Mouse (Mus musculus) heart, embryonic 14.5 days (tissue): ENCODE data around the gene Myo3b. TPM values are rescaled to one million over a fixed set of nuclear protein-coding genes. Genes with fewer than 3 reads are reported as not detected.

ENCODE experiments used
- ATAC-seq: fragments of 200-750 bp; cut with Nextera tagmentation; 2 replicates; pipeline ENCODE4 v1.8.0; 2017; ENCODE audit warnings: low read depth, moderate TSS enrichment; ENCODE audit not compliant: insufficient number of reproducible peaks, insufficient read depth, low FRiP score
- H3K27ac ChIP-seq, 2 experiments: fragments of 200-500 bp in 1 of 2; fragments of 300-500 bp in 1 of 2; sonication (generic) in 1 of 2; replicated peaks in 1 of 2; 2 replicates each; pipeline ENCODE4 v1.5.1; 2012 to 2014; ENCODE audit warnings: low read depth in 2 of 2, low read length in 2 of 2, control low read depth in 1 of 2, mild to moderate bottlenecking in 1 of 2, mixed read lengths in 1 of 2; ENCODE audit not compliant: control insufficient read depth in 1 of 2, insufficient read depth in 1 of 2
- H3K27me3 ChIP-seq: fragments of 300-500 bp; sonication (generic); 2 replicates; pipeline ENCODE4 v1.6.1; 2014; ENCODE audit warnings: mild to moderate bottlenecking, low read length, control low read depth; ENCODE audit not compliant: control insufficient read depth, insufficient read depth
- H3K36me3 ChIP-seq: fragments of 300-500 bp; sonication (generic); 2 replicates; pipeline ENCODE4 v1.6.1; 2014; ENCODE audit warnings: mild to moderate bottlenecking, control low read depth, low read length, mixed read lengths; ENCODE audit not compliant: control insufficient read depth, insufficient read depth
- H3K4me1 ChIP-seq, 2 experiments: fragments of 200-500 bp in 1 of 2; fragments of 300-500 bp in 1 of 2; sonication (generic) in 1 of 2; 2 replicates each; pipeline ENCODE4 v1.6.1; 2012 to 2014; ENCODE audit warnings: low read length in 2 of 2, control low read depth in 1 of 2, mixed read lengths in 1 of 2; ENCODE audit not compliant: control insufficient read depth in 2 of 2, insufficient read depth in 2 of 2
- H3K4me2 ChIP-seq: fragments of 300-500 bp; sonication (generic); 2 replicates; pipeline ENCODE4 v1.6.1; 2014; ENCODE audit warnings: mild to moderate bottlenecking, low read length
- H3K4me3 ChIP-seq, 2 experiments: fragments of 200-500 bp in 1 of 2; fragments of 300-500 bp in 1 of 2; sonication (generic) in 1 of 2; 2 replicates each; pipeline ENCODE4 v1.5.1; 2012 to 2014; ENCODE audit warnings: low read length in 2 of 2, mild to moderate bottlenecking in 2 of 2, control low read depth in 1 of 2, low read depth in 1 of 2, moderate library complexity in 1 of 2; ENCODE audit not compliant: control insufficient read depth in 1 of 2, insufficient read depth in 1 of 2
- H3K9ac ChIP-seq: fragments of 300-500 bp; sonication (generic); 2 replicates; pipeline ENCODE4 v1.6.1; 2014; ENCODE audit warnings: mild to moderate bottlenecking, low read length
- H3K9me3 ChIP-seq: fragments of 300-500 bp; sonication (generic); 2 replicates; pipeline ENCODE4 v1.6.1; 2016; ENCODE audit warnings: low read length, control low read depth; ENCODE audit not compliant: control insufficient read depth
- WGBS: fragments of 180-500 bp; shearing (Covaris S2); extraction: QIAGEN DNeasy Blood & Tissue Kit; methylation state at CpG from one replicate; pipeline ENCODE4 v1.1.7; 2014; 5-methylcytosine and 5-hydroxymethylcytosine counted together
- polyA plus RNA-seq: library from polyadenylated mRNA; unstranded; fragments of >200 nt; fragmentation: Nextera tagmentation; extraction: Ambion mirVana; gene quantifications from 2 replicates; pipeline ENCODE4 v1.2.1, GENCODE M21; 2014

Myo3b gene
- polyA plus RNA-seq, 1 experiment from 2014 or later, result 0.43 TPM

DNA sequence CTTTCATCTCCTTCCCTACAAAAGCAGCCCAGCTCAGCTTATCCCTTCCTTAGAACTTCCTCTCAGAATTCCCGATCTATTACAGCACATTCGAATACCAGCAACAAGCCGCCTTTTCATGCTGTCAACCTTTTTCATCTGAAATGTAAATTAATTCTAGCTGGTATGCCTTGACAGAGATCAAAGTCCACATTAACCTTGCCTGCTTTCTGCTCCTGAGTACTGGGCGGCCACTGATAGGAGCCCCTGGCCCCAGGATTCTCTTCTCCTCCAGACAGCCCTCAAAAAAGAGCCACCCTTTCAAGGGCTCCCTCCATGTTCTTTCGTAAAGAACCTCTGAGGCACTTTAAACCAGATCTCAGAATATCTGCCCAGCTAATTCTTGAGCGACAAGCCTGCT is 278.9 kb downstream of the Myo3b start:
- H3K27me3 ChIP-seq, result no peaks in the 10 kb centered on the region
- H3K9me3 ChIP-seq, result no peaks in the 10 kb centered on the region
- H3K4me1 ChIP-seq, result peaks cover 28 to 37% of the 10 kb centered on the region in 2 experiments
- no peak for ATAC-seq
- H3K27ac ChIP-seq, result peak overlapping the region; percentile 30 to 31; a peak in 2 of 4 replicates
- H3K9ac ChIP-seq, result no peak overlapping the region
- H3K36me3 ChIP-seq, result no peaks in the 10 kb centered on the region
- H3K4me2 ChIP-seq, result peak overlapping the region; percentile 43; the same call in 1 of the 2 replicates
- no peak overlapping the region for H3K4me3 ChIP-seq
- WGBS, result 26% methylated on average over 6 of the region's 6 CpGs

DNA sequence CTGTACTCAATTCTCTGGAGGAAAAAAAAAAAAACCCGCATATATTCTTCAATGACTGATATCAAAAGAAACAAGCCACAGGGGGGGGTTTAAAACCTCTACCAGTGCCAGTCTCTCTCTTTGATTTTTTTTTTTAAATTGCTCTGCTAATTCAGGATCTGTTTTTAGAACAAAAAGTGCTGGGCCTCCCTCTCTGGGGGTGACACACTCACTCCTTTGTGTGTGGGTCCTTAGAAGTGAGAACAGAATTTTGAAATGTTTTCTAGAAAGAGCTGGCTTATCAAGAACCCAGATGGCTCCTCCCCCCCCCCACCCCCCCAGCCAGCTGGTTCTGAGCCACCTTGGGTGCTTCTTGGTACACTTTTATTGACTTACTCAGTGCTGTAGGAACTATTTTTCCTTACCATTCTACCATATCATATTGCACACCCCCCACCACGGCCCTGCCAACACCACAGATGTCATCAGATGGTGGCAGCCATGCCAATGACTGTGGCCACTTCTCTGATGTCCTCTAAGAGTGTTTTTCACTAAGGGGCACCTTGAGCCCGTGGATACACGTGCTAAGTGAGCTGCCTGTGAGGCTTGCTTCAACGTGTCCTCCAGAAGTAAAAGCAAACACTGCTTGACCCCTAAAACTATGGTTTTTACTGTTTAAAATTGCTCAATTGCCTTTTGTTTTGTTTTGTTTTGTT is 280.1 kb downstream of the Myo3b start:
- H3K36me3 ChIP-seq, result no peaks in the 10 kb centered on the region
- H3K4me3 ChIP-seq, result no peak overlapping the region
- peaks cover 28 to 37% of the 10 kb centered on the region in 2 experiments for H3K4me1 ChIP-seq
- H3K27ac ChIP-seq, result no peak overlapping the region
- no peak for ATAC-seq
- 39% methylated on average over 5 of the region's 5 CpGs for WGBS
- no peaks in the 10 kb centered on the region for H3K9me3 ChIP-seq
- no peak overlapping the region for H3K9ac ChIP-seq
- H3K27me3 ChIP-seq, result no peaks in the 10 kb centered on the region
- peak overlapping the region; percentile 43; the same call in 1 of the 2 replicates for H3K4me2 ChIP-seq

DNA sequence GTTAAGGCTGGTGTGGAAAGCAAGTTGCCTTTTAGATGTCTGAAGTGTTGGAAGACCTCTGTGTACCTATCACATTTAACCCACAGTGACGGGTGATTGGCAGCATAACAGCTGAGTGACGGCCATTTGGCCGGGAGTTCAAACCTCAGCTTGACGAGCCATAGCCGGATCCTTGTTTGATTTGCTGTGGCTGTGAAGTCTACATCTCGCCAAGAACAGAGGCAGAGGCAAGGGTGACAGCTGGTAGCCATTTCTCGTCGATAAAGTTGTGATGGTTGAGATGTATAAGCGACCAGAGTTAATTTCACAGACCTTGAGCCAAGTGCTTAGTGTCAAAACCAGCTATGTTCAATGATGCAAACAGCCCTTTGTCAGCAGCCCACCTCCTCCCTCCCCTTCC is 283.8 kb downstream of the Myo3b start:
- no peak overlapping the region for H3K4me3 ChIP-seq
- H3K36me3 ChIP-seq, result no peaks in the 10 kb centered on the region
- ATAC-seq, result 0 out of 2 replicates have a peak, but pooled peaks have one; percentile 29
- no peak overlapping the region for H3K9ac ChIP-seq
- H3K4me2 ChIP-seq, result no peak overlapping the region
- no peaks in the 10 kb centered on the region for H3K9me3 ChIP-seq
- H3K4me1 ChIP-seq, result peaks cover 11 to 17% of the 10 kb centered on the region in 2 experiments
- 75% methylated on average over 9 of the region's 9 CpGs for WGBS
- H3K27me3 ChIP-seq, result no peaks in the 10 kb centered on the region
- no peak overlapping the region for H3K27ac ChIP-seq

DNA sequence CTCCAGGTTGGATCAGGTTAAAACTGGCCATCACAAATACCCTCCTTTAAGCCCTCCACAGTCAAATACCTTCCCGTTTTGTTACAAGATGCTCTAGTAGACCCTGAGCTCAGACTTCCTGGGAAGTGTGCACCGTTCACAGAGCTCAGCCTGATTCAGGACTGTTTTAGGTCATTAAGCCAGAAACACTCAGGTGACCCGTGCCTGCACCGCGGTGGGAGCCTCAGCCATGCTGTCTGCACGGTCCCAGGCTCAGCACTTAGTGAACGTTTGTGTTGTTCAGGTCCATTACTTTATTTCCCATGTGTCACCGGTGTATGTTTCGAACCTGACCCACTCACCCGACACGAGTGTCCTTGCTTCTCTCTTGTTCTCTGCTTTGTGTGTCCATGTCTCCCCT is 288.7 kb downstream of the Myo3b start:
- Histone ChIP-seq H3K27me3 (no peaks in the 10 kb centered on the region), H3K4me3 (no peak overlapping the region), H3K9me3 (no peaks in the 10 kb centered on the region), H3K9ac (no peak overlapping the region), H3K36me3 (no peaks in the 10 kb centered on the region), H3K27ac (no peak overlapping the region), H3K4me2 (no peak overlapping the region), H3K4me1 (no peaks in the 10 kb centered on the region)
- ATAC-seq, result no peak
- whole genome bisulfite sequencing, result 82% methylated on average over 11 of the region's 11 CpGs

DNA sequence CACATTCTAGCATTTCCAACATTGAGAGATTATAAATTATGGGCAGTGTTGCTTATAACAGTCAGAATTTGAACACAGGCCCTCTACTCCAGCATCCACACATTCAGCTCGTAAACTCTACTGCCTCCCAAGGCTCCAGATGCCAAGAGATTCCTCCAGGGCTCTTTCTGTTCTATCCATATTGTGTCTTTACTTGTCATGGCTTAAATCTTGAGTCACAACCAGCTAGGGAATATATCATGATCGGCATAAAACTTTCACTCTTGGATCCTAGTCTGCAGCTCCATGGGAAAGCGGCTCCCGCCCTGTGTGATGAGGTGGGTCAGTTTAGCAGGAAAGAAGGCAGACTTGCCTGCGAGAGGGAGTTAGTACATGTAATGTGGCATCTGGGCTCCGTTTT is 294.0 kb downstream of the Myo3b start:
- Histone ChIP-seq H3K27ac (no peak overlapping the region), H3K27me3 (no peaks in the 10 kb centered on the region), H3K36me3 (no peaks in the 10 kb centered on the region), H3K4me1 (peaks cover 14 to 17% of the 10 kb centered on the region in 2 experiments), H3K4me3 (no peak overlapping the region), H3K9ac (no peak overlapping the region), H3K9me3 (no peaks in the 10 kb centered on the region), H3K4me2 (no peak overlapping the region)
- ATAC-seq, result no peak
- 95% methylated on average over 6 of the region's 6 CpGs for WGBS

DNA sequence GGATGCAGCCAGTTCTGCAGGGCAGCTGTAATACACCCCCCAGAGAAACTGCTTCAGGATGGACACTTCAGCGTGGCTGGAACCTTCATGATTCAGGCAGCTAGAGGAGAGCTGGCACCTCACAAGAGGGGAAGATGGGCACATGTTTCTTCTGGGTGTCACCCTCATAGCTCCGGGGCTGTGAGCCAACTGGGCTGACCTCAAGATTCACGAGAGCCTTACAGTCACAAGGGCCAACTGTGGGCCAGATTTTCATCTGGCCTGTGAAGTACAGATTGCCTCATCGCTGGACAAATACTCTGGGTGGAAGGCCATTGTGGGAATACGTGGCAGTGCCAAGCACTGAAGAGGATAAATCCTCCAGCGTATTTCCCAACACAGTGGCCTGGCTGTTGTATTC is 294.6 kb downstream of the Myo3b start:
- no peak for ATAC-seq
- no peak overlapping the region for H3K27ac ChIP-seq
- WGBS, result 76% methylated on average over 6 of the region's 6 CpGs

DNA sequence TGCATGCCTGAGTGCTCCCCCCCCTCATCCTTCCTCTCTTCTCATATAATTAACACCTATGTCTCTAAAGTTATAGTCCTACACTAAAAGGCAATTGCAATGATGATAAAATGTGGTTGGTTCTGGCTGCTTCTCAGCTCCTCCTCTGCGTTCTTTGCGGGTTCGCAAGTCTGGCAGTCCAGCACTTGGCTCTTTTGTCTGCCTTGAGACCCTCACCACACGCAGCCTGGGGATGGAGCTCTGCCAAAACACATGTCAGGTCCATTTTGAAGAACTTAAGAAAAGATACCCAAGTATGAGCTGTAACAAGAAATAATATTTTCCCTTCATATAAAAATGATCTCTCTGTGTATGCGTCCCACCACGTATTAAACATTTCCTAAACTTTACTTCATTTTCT is 297.6 kb downstream of the Myo3b start:
- H3K27me3 ChIP-seq, result no peaks in the 10 kb centered on the region
- H3K9me3 ChIP-seq, result no peaks in the 10 kb centered on the region
- 67% methylated on average over 6 of the region's 6 CpGs for WGBS
- no peak for ATAC-seq
- no peaks in the 10 kb centered on the region for H3K36me3 ChIP-seq
- peak overlapping the region; percentile 54; the same call in 1 of the 2 replicates for H3K4me2 ChIP-seq
- no peak overlapping the region for H3K4me3 ChIP-seq
- no peak overlapping the region for H3K9ac ChIP-seq
- H3K27ac ChIP-seq, result no peak overlapping the region
- peaks cover 23 to 30% of the 10 kb centered on the region in 2 experiments for H3K4me1 ChIP-seq

More for the DNA sequence above, 294.6 kb downstream of the Myo3b start:
- H3K27me3 ChIP-seq, result no peaks in the 10 kb centered on the region
- H3K4me1 ChIP-seq, result peaks cover 18 to 22% of the 10 kb centered on the region in 2 experiments
- H3K4me2 ChIP-seq, result no peak overlapping the region
- no peaks in the 10 kb centered on the region for H3K9me3 ChIP-seq
- no peak overlapping the region for H3K4me3 ChIP-seq
- no peak overlapping the region for H3K9ac ChIP-seq
- H3K36me3 ChIP-seq, result no peaks in the 10 kb centered on the region

DNA sequence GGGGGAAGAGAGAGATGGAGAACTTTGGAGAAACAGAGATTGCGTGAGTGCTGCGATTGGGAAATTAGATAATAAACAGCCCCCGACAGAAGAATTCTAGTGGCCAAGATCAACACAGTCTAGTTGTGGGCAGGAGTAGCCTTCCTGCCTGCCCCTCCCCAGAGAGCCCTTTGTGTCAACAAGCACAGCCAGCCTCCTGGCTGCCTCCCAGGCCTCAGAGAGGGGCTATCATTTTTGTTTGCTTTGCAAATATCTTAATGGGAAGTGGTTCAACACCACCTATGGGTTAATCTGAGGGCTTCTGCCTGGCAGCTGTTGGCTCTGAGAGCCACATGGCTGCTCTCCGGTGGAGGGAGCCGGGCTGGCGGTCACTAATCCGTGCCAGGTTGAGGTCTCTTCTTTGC is 298.3 kb downstream of the Myo3b start:
- WGBS, result 2% methylated on average over 7 of the region's 7 CpGs
- Histone ChIP-seq H3K36me3 (no peaks in the 10 kb centered on the region), H3K4me1 (peaks cover 23 to 30% of the 10 kb centered on the region in 2 experiments), H3K9ac (peak overlapping the region; percentile 25), H3K9me3 (no peaks in the 10 kb centered on the region), H3K4me2 (peak overlapping the region; percentile 54), H3K27ac (peak overlapping the region; percentile 84 to 87), H3K4me3 (no peak overlapping the region), H3K27me3 (no peaks in the 10 kb centered on the region)
- ATAC-seq, result peak; percentile 65
